Mouse (Mus musculus): ENCODE measurements around the gene Gstt2. TPM values are rescaled to one million over a fixed set of nuclear protein-coding genes. Genes with fewer than 3 reads are reported as not detected.

The Gstt2 gene
- total RNA-seq (2012; rRNA removed) = 17.8 and 35.8 TPM in 2 replicates

GRCm38 (mm10) chr10:75837248-75837759 lies at the start of gene Gstt2:
Gene Gstt2, minus strand, starts transcription at chr10:75837424.
- Histone ChIP-seq H3K27ac (ENCODE audit: insufficient read depth, low read depth, low read length, poor library complexity, severe bottlenecking) (peak within 1 kb of the TSS; percentile 90), H3K4me1 (ENCODE audit: control insufficient read depth in 2 of 2, insufficient read depth in 2 of 2, low read length in 2 of 2, poor library complexity in 1 of 2) (peaks cover 3 to 18% of the 10 kb centered on the region in 2 experiments), H3K36me3 (ENCODE audit: control insufficient read depth, insufficient read depth, low read length, poor library complexity, severe bottlenecking) (no peaks in the 10 kb centered on the region; the same call in 1 of the 2 replicates), H3K4me3 (ENCODE audit: insufficient read depth in 1 of 2, low read depth in 1 of 2, low read length in 2 of 2, poor library complexity in 1 of 2, severe bottlenecking in 1 of 2) (peak within 1 kb of the TSS; percentile 63 to 70), H3K9ac (ENCODE audit: insufficient read depth, low read depth, low read length, poor library complexity, severe bottlenecking) (peak within 1 kb of the TSS; percentile 83), H3K9me3 (ENCODE audit: control insufficient read depth, insufficient read depth, low read depth, low read length) (no peaks in the 10 kb centered on the region)
- TF ChIP-seq ZC3H11A (IDR thresholded peaks at IDR 0.05; ENCODE audit: borderline replicate concordance, low read depth, low read length) (no peak), HCFC1 (IDR thresholded peaks at IDR 0.05; ENCODE audit: borderline replicate concordance, insufficient read depth, low read length) (peak; percentile 56; the same call in 1 of the 2 replicates)
- peak; percentile 98 for DNase-seq (ENCODE audit: low read depth, low spot score)
- in situ Hi-C loops (cut with MboI; ENCODE audit: low sequenced_read_pairs in 2 of 2, unreplicated experiment in 2 of 2) = no loop called here

DNA sequence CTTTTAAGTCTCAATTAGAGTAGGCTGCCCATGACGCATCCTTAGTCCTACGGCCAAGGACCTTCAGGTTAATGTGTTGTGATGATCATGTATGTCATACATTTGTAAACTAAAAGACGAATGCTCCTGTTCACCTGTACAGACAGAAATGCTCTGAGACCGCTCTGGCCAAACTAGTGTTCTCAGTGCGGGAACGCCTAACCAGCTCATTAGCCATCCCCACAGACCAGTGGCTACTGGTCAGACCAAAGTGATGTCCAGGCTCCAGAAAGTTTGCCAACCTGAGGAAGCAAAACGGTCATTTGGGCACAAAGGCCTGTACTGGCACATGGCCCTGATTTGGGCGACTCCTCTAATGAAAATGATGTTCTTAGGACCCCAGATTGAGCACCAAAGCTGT lies 47.5 kb upstream of the Gstt2 start:
- TF ChIP-seq HCFC1 (IDR thresholded peaks at IDR 0.05; ENCODE audit: borderline replicate concordance, insufficient read depth, low read length) (no peak), CHD2 (IDR thresholded peaks at IDR 0.05; ENCODE audit: low read depth, low read length) (no peak), ZC3H11A (IDR thresholded peaks at IDR 0.05; ENCODE audit: borderline replicate concordance, low read depth, low read length) (no peak), ZNF384 (IDR thresholded peaks at IDR 0.05; ENCODE audit: low read depth, low read length) (no peak), MAFK (IDR thresholded peaks at IDR 0.05; ENCODE audit: insufficient read depth, low read depth, low read length) (no peak)
- Histone ChIP-seq H3K9ac (ENCODE audit: insufficient read depth, low read depth, low read length, poor library complexity, severe bottlenecking) (no peak overlapping the region), H3K36me3 (ENCODE audit: control insufficient read depth, insufficient read depth, low read length, poor library complexity, severe bottlenecking) (no peaks in the 10 kb centered on the region), H3K9me3 (ENCODE audit: control insufficient read depth, insufficient read depth, low read depth, low read length) (no peaks in the 10 kb centered on the region), H3K4me1 (ENCODE audit: control insufficient read depth in 2 of 2, insufficient read depth in 2 of 2, low read length in 2 of 2, poor library complexity in 1 of 2) (peaks cover 10 to 23% of the 10 kb centered on the region in 2 experiments), H3K27ac (ENCODE audit: insufficient read depth, low read depth, low read length, poor library complexity, severe bottlenecking) (no peak overlapping the region), H3K4me3 (ENCODE audit: insufficient read depth in 1 of 2, low read depth in 1 of 2, low read length in 2 of 2, poor library complexity in 1 of 2, severe bottlenecking in 1 of 2) (no peak overlapping the region)
- in situ Hi-C loops (cut with MboI; ENCODE audit: low sequenced_read_pairs in 2 of 2, unreplicated experiment in 2 of 2) = no loop called here
- no peak for DNase-seq (ENCODE audit: low read depth, low spot score)

GRCm38 (mm10) chr10:75883232-75883552 lies 46.0 kb upstream of the Gstt2 start:
- Histone ChIP-seq H3K9ac (ENCODE audit: insufficient read depth, low read depth, low read length, poor library complexity, severe bottlenecking) (peak overlapping the region; percentile 78), H3K9me3 (ENCODE audit: control insufficient read depth, insufficient read depth, low read depth, low read length) (no peaks in the 10 kb centered on the region), H3K4me1 (ENCODE audit: control insufficient read depth in 2 of 2, insufficient read depth in 2 of 2, low read length in 2 of 2, poor library complexity in 1 of 2) (peaks cover 9 to 12% of the 10 kb centered on the region in 2 experiments), H3K4me3 (ENCODE audit: insufficient read depth in 1 of 2, low read depth in 1 of 2, low read length in 2 of 2, poor library complexity in 1 of 2, severe bottlenecking in 1 of 2) (peak overlapping the region; percentile 47 to 64), H3K27ac (ENCODE audit: insufficient read depth, low read depth, low read length, poor library complexity, severe bottlenecking) (peak overlapping the region; percentile 90), H3K36me3 (ENCODE audit: control insufficient read depth, insufficient read depth, low read length, poor library complexity, severe bottlenecking) (no peaks in the 10 kb centered on the region)
- no peak for TF ChIP-seq HCFC1 (IDR thresholded peaks at IDR 0.05; ENCODE audit: borderline replicate concordance, insufficient read depth, low read length)
- no peak for TF ChIP-seq ZC3H11A (IDR thresholded peaks at IDR 0.05; ENCODE audit: borderline replicate concordance, low read depth, low read length)
- no peak for TF ChIP-seq MAFK (IDR thresholded peaks at IDR 0.05; ENCODE audit: insufficient read depth, low read depth, low read length)
- no peak for TF ChIP-seq CHD2 (IDR thresholded peaks at IDR 0.05; ENCODE audit: low read depth, low read length)
- no peak for TF ChIP-seq ZNF384 (IDR thresholded peaks at IDR 0.05; ENCODE audit: low read depth, low read length)
- in situ Hi-C loops (cut with MboI; ENCODE audit: low sequenced_read_pairs in 2 of 2, unreplicated experiment in 2 of 2) = no loop called here
- DNase-seq (ENCODE audit: low read depth, low spot score) = peak; percentile 87

DNA sequence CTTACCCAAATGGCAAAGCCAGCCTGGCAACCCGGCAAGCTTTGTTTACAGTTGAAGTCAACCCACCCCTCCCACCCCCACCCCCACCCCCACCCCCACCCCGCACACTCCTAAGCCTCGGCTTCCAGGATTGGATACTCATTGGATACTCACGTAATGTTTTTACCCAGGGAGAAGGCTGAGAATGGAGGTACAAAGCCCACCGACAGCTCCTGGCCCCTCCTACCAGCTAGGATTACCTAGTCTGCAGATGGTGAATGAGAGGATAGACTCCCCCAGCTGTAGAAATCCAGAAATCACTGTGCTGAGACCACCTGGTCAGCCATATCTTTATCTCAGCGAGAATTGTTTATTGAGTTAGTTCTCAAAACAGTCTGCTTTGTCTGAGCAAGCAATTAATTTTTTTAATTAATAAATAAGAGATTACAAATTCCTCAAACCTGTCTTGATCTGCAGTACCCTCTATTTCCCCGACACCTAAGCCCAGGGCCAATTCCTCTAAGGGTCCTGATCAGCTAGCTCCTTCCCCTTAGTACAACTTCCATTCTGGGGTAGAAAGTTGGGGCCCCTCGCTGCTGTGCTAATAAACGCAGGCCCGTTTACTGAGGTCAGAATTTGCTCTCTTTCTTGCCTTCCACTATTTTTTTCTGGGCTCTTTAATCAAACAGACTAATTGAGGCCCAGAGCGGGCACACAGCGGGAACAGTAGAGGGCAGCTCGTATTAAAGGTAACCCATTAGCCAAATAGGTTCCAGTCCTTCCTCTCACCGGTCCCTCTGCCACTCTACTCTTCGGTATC lies 45.4 kb upstream of the Gstt2 start:
- Histone ChIP-seq H3K27ac (ENCODE audit: insufficient read depth, low read depth, low read length, poor library complexity, severe bottlenecking) (peak overlapping the region; percentile 97), H3K4me3 (ENCODE audit: insufficient read depth in 1 of 2, low read depth in 1 of 2, low read length in 2 of 2, poor library complexity in 1 of 2, severe bottlenecking in 1 of 2) (peak overlapping the region; percentile 47 to 64), H3K9me3 (ENCODE audit: control insufficient read depth, insufficient read depth, low read depth, low read length) (no peaks in the 10 kb centered on the region), H3K4me1 (ENCODE audit: control insufficient read depth in 2 of 2, insufficient read depth in 2 of 2, low read length in 2 of 2, poor library complexity in 1 of 2) (peaks cover 9% of the 10 kb centered on the region in 2 experiments), H3K9ac (ENCODE audit: insufficient read depth, low read depth, low read length, poor library complexity, severe bottlenecking) (peak overlapping the region; percentile 78), H3K36me3 (ENCODE audit: control insufficient read depth, insufficient read depth, low read length, poor library complexity, severe bottlenecking) (no peaks in the 10 kb centered on the region)
- DNase-seq (ENCODE audit: low read depth, low spot score) = no peak
- no peak for TF ChIP-seq ZNF384 (IDR thresholded peaks at IDR 0.05; ENCODE audit: low read depth, low read length)
- TF ChIP-seq HCFC1 (IDR thresholded peaks at IDR 0.05; ENCODE audit: borderline replicate concordance, insufficient read depth, low read length) = no peak
- TF ChIP-seq ZC3H11A (IDR thresholded peaks at IDR 0.05; ENCODE audit: borderline replicate concordance, low read depth, low read length) = no peak
- no peak for TF ChIP-seq CHD2 (IDR thresholded peaks at IDR 0.05; ENCODE audit: low read depth, low read length)
- TF ChIP-seq MAFK (IDR thresholded peaks at IDR 0.05; ENCODE audit: insufficient read depth, low read depth, low read length) = no peak
- in situ Hi-C loops (cut with MboI; ENCODE audit: low sequenced_read_pairs in 2 of 2, unreplicated experiment in 2 of 2) = no loop called here

All from ES-E14 (cell line).